Mouse (Mus musculus) liver, embryonic 12.5 days (tissue): ENCODE results near the gene Vdac1. TPM values are rescaled to one million over a fixed set of nuclear protein-coding genes. Genes with fewer than 3 reads are reported as not detected.

Source experiments
- ATAC-seq: fragments of 200-750 bp; cut with Nextera tagmentation; 2 replicates; pipeline ENCODE4 v1.8.0; 2017; ENCODE audit warnings: moderate number of reproducible peaks, mild to moderate bottlenecking, moderate library complexity
- H3K27ac ChIP-seq: fragments of 300-500 bp; sonication (generic); 2 replicates; pipeline ENCODE4 v1.5.1; 2016; ENCODE audit warnings: mild to moderate bottlenecking
- H3K27me3 ChIP-seq: fragments of 300-500 bp; sonication (generic); replicated peaks from 2 replicates; pipeline ENCODE4 v1.6.1; 2016; ENCODE audit warnings: mild to moderate bottlenecking, moderate library complexity
- H3K36me3 ChIP-seq: fragments of 300-500 bp; sonication (generic); 2 replicates; pipeline ENCODE4 v1.6.1; 2016; ENCODE audit warnings: mild to moderate bottlenecking, moderate library complexity
- H3K4me1 ChIP-seq: fragments of 300-500 bp; sonication (generic); 2 replicates; pipeline ENCODE4 v1.6.1; 2016
- H3K4me2 ChIP-seq: fragments of 300-500 bp; sonication (generic); 2 replicates; pipeline ENCODE4 v1.6.1; 2016; ENCODE audit warnings: mild to moderate bottlenecking, moderate library complexity
- H3K4me3 ChIP-seq: fragments of 300-500 bp; sonication (generic); 2 replicates; pipeline ENCODE4 v1.5.1; 2016; ENCODE audit warnings: mild to moderate bottlenecking, moderate library complexity
- H3K9ac ChIP-seq: fragments of 300-500 bp; sonication (generic); 2 replicates; pipeline ENCODE4 v1.6.1; 2016; ENCODE audit warnings: mild to moderate bottlenecking, moderate library complexity
- H3K9me3 ChIP-seq: fragments of 300-500 bp; sonication (generic); replicated peaks from 2 replicates; pipeline ENCODE4 v1.6.1; 2016; ENCODE audit warnings: mild to moderate bottlenecking, moderate library complexity
- WGBS: fragments of 180-500 bp; shearing (Covaris S2); methylation state at CpG from one replicate; pipeline ENCODE4 v1.1.7; 2016; ENCODE audit not compliant: insufficient replicate concordance; 5-methylcytosine and 5-hydroxymethylcytosine counted together
- polyA plus RNA-seq: library from polyadenylated mRNA; unstranded; fragments of >200 nt; fragmentation: Nextera tagmentation; extraction: Ambion mirVana; gene quantifications from 2 replicates; pipeline ENCODE4 v1.2.1, GENCODE M21; 2016

Vdac1 gene
- polyA plus RNA-seq, 1 experiment from 2014 or later = 159 TPM

- Histone ChIP-seq H3K9ac (no peak overlapping the region), H3K36me3 (no peaks in the 10 kb centered on the region), H3K4me1 (no peaks in the 10 kb centered on the region), H3K27me3 (peaks cover 6% of the 10 kb centered on the region; the same call in 1 of the 2 replicates), H3K27ac (no peak overlapping the region), H3K4me3 (no peak overlapping the region), H3K4me2 (no peak overlapping the region), H3K9me3 (no peaks in the 10 kb centered on the region)
- no peak for ATAC-seq
- WGBS = 67% methylated on average over 7 of the region's 7 CpGs
Measured at GRCm38 (mm10) chr11:52335924-52336323, 24.7 kb upstream of the Vdac1 start.

- H3K27ac ChIP-seq = no peak overlapping the region
- H3K4me1 ChIP-seq = peaks cover 6% of the 10 kb centered on the region; the same call in 1 of the 2 replicates
- 50% methylated on average over 10 of the region's 10 CpGs for WGBS
- H3K9ac ChIP-seq = no peak overlapping the region
- ATAC-seq = no peak
- H3K4me3 ChIP-seq = no peak overlapping the region
- H3K27me3 ChIP-seq = 0 out of 2 replicates have a peak, but pooled peaks cover under 1% of the 10 kb centered on the region
- no peaks in the 10 kb centered on the region for H3K36me3 ChIP-seq
- no peak overlapping the region for H3K4me2 ChIP-seq
- no peaks in the 10 kb centered on the region for H3K9me3 ChIP-seq
Measured at GRCm38 (mm10) chr11:52337651-52338295, 22.9 kb upstream of the Vdac1 start.

- H3K27ac ChIP-seq = no peak overlapping the region
- 46% methylated on average over 3 of the region's 3 CpGs for WGBS
- peaks cover 6% of the 10 kb centered on the region; the same call in 1 of the 2 replicates for H3K4me1 ChIP-seq
- no peaks in the 10 kb centered on the region for H3K27me3 ChIP-seq
- no peak overlapping the region for H3K9ac ChIP-seq
- ATAC-seq = no peak
- no peak overlapping the region for H3K4me2 ChIP-seq
- no peaks in the 10 kb centered on the region for H3K9me3 ChIP-seq
- no peak overlapping the region for H3K4me3 ChIP-seq
- H3K36me3 ChIP-seq = no peaks in the 10 kb centered on the region
Measured at GRCm38 (mm10) chr11:52338351-52338750, 22.3 kb upstream of the Vdac1 start.

- Histone ChIP-seq H3K4me3 (no peak overlapping the region), H3K9ac (no peak overlapping the region), H3K27me3 (no peaks in the 10 kb centered on the region), H3K9me3 (no peaks in the 10 kb centered on the region), H3K27ac (no peak overlapping the region), H3K4me1 (peaks cover 6% of the 10 kb centered on the region; the same call in 1 of the 2 replicates), H3K36me3 (no peaks in the 10 kb centered on the region), H3K4me2 (no peak overlapping the region)
- WGBS = 75% methylated on average over 4 of the region's 4 CpGs
- no peak for ATAC-seq
Measured at GRCm38 (mm10) chr11:52339098-52339497, 21.6 kb upstream of the Vdac1 start.

GRCm38 (mm10) chr11:52339512-52339911 is 21.1 kb upstream of the Vdac1 start:
- ATAC-seq = no peak
- Histone ChIP-seq H3K4me1 (peaks cover 6% of the 10 kb centered on the region; the same call in 1 of the 2 replicates), H3K9ac (no peak overlapping the region), H3K27me3 (no peaks in the 10 kb centered on the region), H3K4me3 (no peak overlapping the region), H3K36me3 (no peaks in the 10 kb centered on the region), H3K9me3 (no peaks in the 10 kb centered on the region), H3K4me2 (no peak overlapping the region), H3K27ac (no peak overlapping the region)
- WGBS = 74% methylated on average over 12 of the region's 12 CpGs

- H3K4me1 ChIP-seq = peaks cover 14% of the 10 kb centered on the region
- H3K4me3 ChIP-seq = no peak overlapping the region
- no peaks in the 10 kb centered on the region for H3K36me3 ChIP-seq
- 80% methylated on average over 12 of the region's 12 CpGs for WGBS
- no peaks in the 10 kb centered on the region for H3K27me3 ChIP-seq
- no peak overlapping the region for H3K27ac ChIP-seq
- no peak overlapping the region for H3K9ac ChIP-seq
- ATAC-seq = no peak
- no peak overlapping the region for H3K4me2 ChIP-seq
- no peaks in the 10 kb centered on the region for H3K9me3 ChIP-seq
Measured at GRCm38 (mm10) chr11:52340123-52340864, 20.4 kb upstream of the Vdac1 start.

GRCm38 (mm10) chr11:52341001-52341400 is 19.7 kb upstream of the Vdac1 start:
- Histone ChIP-seq H3K4me1 (peaks cover 21% of the 10 kb centered on the region), H3K4me3 (no peak overlapping the region)
- 47% methylated on average over 9 of the region's 9 CpGs for WGBS

GRCm38 (mm10) chr11:52341476-52341875 is 19.2 kb upstream of the Vdac1 start:
- 65% methylated on average over 5 of the region's 5 CpGs for WGBS
- no peak overlapping the region for H3K9ac ChIP-seq

More at GRCm38 (mm10) chr11:52341001-52341400, 19.7 kb upstream of the Vdac1 start:
- no peak overlapping the region for H3K4me2 ChIP-seq
- no peaks in the 10 kb centered on the region for H3K36me3 ChIP-seq
- H3K27ac ChIP-seq = no peak overlapping the region
- H3K9ac ChIP-seq = no peak overlapping the region
- H3K27me3 ChIP-seq = no peaks in the 10 kb centered on the region
- no peak for ATAC-seq
- H3K9me3 ChIP-seq = no peaks in the 10 kb centered on the region

GRCm38 (mm10) chr11:52342296-52342695 is 18.4 kb upstream of the Vdac1 start:
- no peak overlapping the region for H3K27ac ChIP-seq
- ATAC-seq = no peak
- no peak overlapping the region for H3K4me2 ChIP-seq
- H3K9me3 ChIP-seq = no peaks in the 10 kb centered on the region
- no peak overlapping the region for H3K9ac ChIP-seq
- H3K4me3 ChIP-seq = no peak overlapping the region
- H3K4me1 ChIP-seq = peaks cover 30% of the 10 kb centered on the region
- no peaks in the 10 kb centered on the region for H3K36me3 ChIP-seq
- 76% methylated on average over 4 of the region's 4 CpGs for WGBS
- no peaks in the 10 kb centered on the region for H3K27me3 ChIP-seq

More at GRCm38 (mm10) chr11:52341476-52341875, 19.2 kb upstream of the Vdac1 start:
- Histone ChIP-seq H3K27ac (no peak overlapping the region), H3K4me3 (no peak overlapping the region), H3K4me2 (no peak overlapping the region), H3K4me1 (peaks cover 26% of the 10 kb centered on the region), H3K9me3 (no peaks in the 10 kb centered on the region), H3K27me3 (no peaks in the 10 kb centered on the region), H3K36me3 (no peaks in the 10 kb centered on the region)
- ATAC-seq = no peak

- Histone ChIP-seq H3K4me2 (no peak overlapping the region), H3K4me1 (peaks cover 30% of the 10 kb centered on the region), H3K27me3 (no peaks in the 10 kb centered on the region), H3K4me3 (no peak overlapping the region), H3K36me3 (no peaks in the 10 kb centered on the region), H3K27ac (no peak overlapping the region), H3K9ac (no peak overlapping the region), H3K9me3 (no peaks in the 10 kb centered on the region)
- no peak for ATAC-seq
- 1% methylated on average over 6 of the region's 6 CpGs for WGBS
Measured at GRCm38 (mm10) chr11:52343162-52343561, 17.5 kb upstream of the Vdac1 start.

- 45% methylated on average over 12 of the region's 12 CpGs for WGBS
- Histone ChIP-seq H3K9me3 (no peaks in the 10 kb centered on the region), H3K27me3 (no peaks in the 10 kb centered on the region), H3K36me3 (no peaks in the 10 kb centered on the region), H3K9ac (peak overlapping the region; percentile 4; the same call in 1 of the 2 replicates), H3K4me3 (no peak overlapping the region), H3K27ac (0 out of 2 replicates have a peak overlapping the region, but pooled peaks have one; percentile 26), H3K4me1 (peaks cover 32% of the 10 kb centered on the region), H3K4me2 (peak overlapping the region; percentile 77)
- ATAC-seq = peak; percentile 38
Measured at GRCm38 (mm10) chr11:52344991-52345777, 15.5 kb upstream of the Vdac1 start.
